Mouse (Mus musculus) cortical plate, adult 2 months (tissue): ENCODE measurements around the gene Olfr77. TPM values are rescaled to one million over a fixed set of nuclear protein-coding genes. Genes with fewer than 3 reads are reported as not detected.

ENCODE experiments used
- H3K27ac ChIP-seq: fragments of 200-500 bp; 2 replicates; pipeline ENCODE4 v1.5.1; 2012; ENCODE audit warnings: low read length, control low read depth, inconsistent platforms; ENCODE audit not compliant: insufficient read depth
- H3K4me1 ChIP-seq: fragments of 200-500 bp; 2 replicates; pipeline ENCODE4 v1.6.1; 2011; ENCODE audit warnings: low read length; ENCODE audit not compliant: control insufficient read depth, insufficient read depth
- H3K4me3 ChIP-seq: fragments of 200-500 bp; 2 replicates; pipeline ENCODE4 v1.5.1; 2011; ENCODE audit warnings: mild to moderate bottlenecking, low read length, control low read depth; ENCODE audit not compliant: insufficient read depth
- CTCF ChIP-seq: fragments of 200-500 bp; IDR thresholded peaks from 2 replicates; pipeline ENCODE4 v1.5.1; 2011; ENCODE audit warnings: mild to moderate bottlenecking, control low read depth, low read length; ENCODE audit not compliant: insufficient read depth; ENCODE audit errors: extremely low read depth
- POLR2A ChIP-seq: fragments of 200-500 bp; IDR thresholded peaks from 2 replicates; pipeline ENCODE4 v1.6.1; 2011; ENCODE audit warnings: mild to moderate bottlenecking, low read length, control low read depth; ENCODE audit not compliant: insufficient read depth; ENCODE audit errors: extremely low read depth
- polyA plus RNA-seq: library from polyadenylated mRNA; depleted of rRNA; stranded (reverse); fragments of >200 nt; gene quantifications from 2 replicates; pipeline ENCODE4 v1.2.3, GENCODE M21; 2012; rRNA removed

Olfr77 gene
- not detected in 2 replicates for polyA plus RNA-seq

DNA sequence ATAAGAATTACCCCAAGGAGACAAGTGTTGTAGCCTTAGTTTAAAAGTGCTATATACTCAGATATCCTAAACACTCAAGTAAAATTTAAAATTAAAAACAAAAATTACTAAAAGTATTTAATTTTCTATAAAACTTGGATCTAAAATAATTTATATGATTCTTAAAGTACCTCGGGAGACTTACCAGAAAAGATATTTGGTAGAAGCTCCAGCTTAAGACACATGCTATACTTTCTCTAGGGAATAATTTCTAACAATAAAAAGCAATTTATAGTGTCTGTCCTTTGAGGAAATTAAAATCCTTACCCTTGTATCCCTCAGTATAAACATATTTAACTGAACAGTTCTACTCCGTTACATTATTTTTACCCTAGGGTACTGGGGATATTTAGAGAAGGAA lies at the start of gene Olfr77:
Gene Olfr77 (plus strand): TSS at position 301 of the 400 bp plus-strand sequence.
- TF ChIP-seq POLR2A (no peak), CTCF (no peak)
- no peaks in the 10 kb centered on the region for H3K4me1 ChIP-seq
- H3K4me3 ChIP-seq = no peak within 1 kb of the TSS
- H3K27ac ChIP-seq = no peak within 1 kb of the TSS

DNA sequence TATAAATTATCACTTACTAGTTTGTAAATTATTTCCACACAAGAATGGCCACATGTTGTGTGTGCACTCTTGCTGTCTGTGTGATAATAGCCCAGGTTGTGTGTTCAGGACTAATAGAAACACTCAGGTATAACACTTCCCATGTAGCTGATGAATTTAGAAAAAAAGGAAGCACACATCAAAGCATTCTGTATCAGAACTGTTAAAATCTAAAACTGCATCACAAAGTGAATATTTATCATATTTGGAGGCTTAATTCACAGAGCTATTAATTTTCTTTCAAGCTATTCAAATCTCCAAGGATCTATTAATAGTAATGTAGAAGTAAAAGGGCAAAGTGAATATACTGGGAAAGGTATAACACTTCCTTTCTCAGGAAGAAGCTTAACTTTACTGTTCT lies 28.8 kb upstream of the Olfr77 start, which contains the start of gene Olfr862:
Gene Olfr862 (minus strand): TSS at position 101 of the 400 bp plus-strand sequence.
- Histone ChIP-seq H3K4me3 (no peak within 1 kb of the TSS), H3K27ac (no peak within 1 kb of the TSS), H3K4me1 (no peaks in the 10 kb centered on the region)
- TF ChIP-seq POLR2A (no peak), CTCF (no peak)

DNA sequence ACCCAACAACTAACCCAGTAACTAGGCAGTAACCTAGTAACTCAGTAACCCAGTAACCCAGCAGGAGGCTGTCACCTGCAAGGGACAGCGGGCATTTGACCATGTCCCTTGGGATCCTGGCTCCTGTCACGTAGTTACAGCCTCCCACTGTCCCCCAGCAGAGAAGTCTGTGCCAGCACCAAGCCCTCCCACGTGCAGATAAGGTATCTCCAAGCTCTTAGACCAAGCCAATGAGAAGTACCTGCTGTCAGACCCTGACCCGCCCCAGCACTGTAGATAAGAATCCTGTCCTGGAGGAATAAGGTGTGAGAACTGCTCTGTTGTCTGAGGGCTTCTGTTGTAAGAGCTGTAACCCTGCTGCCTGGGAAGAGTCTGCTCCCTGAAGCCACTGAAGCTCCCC lies 5.5 kb upstream of the Olfr77 start:
- no peak overlapping the region for H3K4me3 ChIP-seq
- no peak overlapping the region for H3K27ac ChIP-seq
- no peaks in the 10 kb centered on the region for H3K4me1 ChIP-seq
- no peak for TF ChIP-seq POLR2A
- no peak for TF ChIP-seq CTCF

Other genes with a start within 250 kb of the Olfr77 start
- 0.15 TPM in 1 of 2 replicates, not detected in the other for gene Olfr857, start 207.4 kb upstream of the Olfr77 start, polyA plus RNA-seq
- not detected in 2 replicates for gene Olfr58, start 136.6 kb upstream of the Olfr77 start, polyA plus RNA-seq
- 0.02 TPM in 2 replicates for gene Olfr859, start 112.0 kb upstream of the Olfr77 start, polyA plus RNA-seq
- not detected in 2 replicates for gene Olfr860, start 67.1 kb upstream of the Olfr77 start, polyA plus RNA-seq
- gene Olfr862, start 28.9 kb upstream of the Olfr77 start, polyA plus RNA-seq = not detected in 2 replicates
- not detected in 2 replicates for gene Olfr866, start 111.2 kb downstream of the Olfr77 start, polyA plus RNA-seq
- not detected in 2 replicates for gene Olfr867, start 140.7 kb downstream of the Olfr77 start, polyA plus RNA-seq
- gene Olfr868, start 181.8 kb downstream of the Olfr77 start, polyA plus RNA-seq = not detected in 2 replicates
- gene Olfr869, start 212.1 kb downstream of the Olfr77 start, polyA plus RNA-seq = not detected in 2 replicates